Mouse (Mus musculus): Measurements from ENCODE around the gene Hist1h2ao. TPM values are rescaled to one million over a fixed set of nuclear protein-coding genes. Genes with fewer than 3 reads are reported as not detected.

The Hist1h2ao gene
- total and polyA plus RNA-seq, 3 experiments: 693 TPM; not detected in 2

- TF ChIP-seq JUN (IDR thresholded peaks at IDR 0.05; ENCODE audit: insufficient read depth, low read depth, low read length) (no peak), E2F4 (IDR thresholded peaks at IDR 0.05; ENCODE audit: insufficient replicate concordance, low read depth, low read length) (peak; percentile 88; the same call in 1 of the 2 replicates), POLR2A (IDR thresholded peaks at IDR 0.05; ENCODE audit: low read depth, low read length) (no peak), MXI1 (IDR thresholded peaks at IDR 0.05; ENCODE audit: low read depth, low read length) (no peak), USF2 (conservative IDR thresholded peaks at IDR 0.05; ENCODE audit: low read depth, low read length) (no peak), EP300 (IDR thresholded peaks at IDR 0.05; ENCODE audit: low read length) (no peak), MAFK (IDR thresholded peaks at IDR 0.05; ENCODE audit: insufficient replicate concordance, low read length) (peak; percentile 98), CHD2 (IDR thresholded peaks at IDR 0.05; ENCODE audit: low read length) (no peak), UBTF (IDR thresholded peaks at IDR 0.05; ENCODE audit: low read depth, low read length) (no peak), KAT2A (IDR thresholded peaks at IDR 0.05; ENCODE audit: insufficient replicate concordance, low read length) (peak; percentile 42; the same call in 1 of the 2 replicates), TBP (conservative IDR thresholded peaks at IDR 0.05; ENCODE audit: low read depth, low read length) (peak; percentile 100), SIN3A (IDR thresholded peaks at IDR 0.05; ENCODE audit: low read length) (no peak), ZNF384 (IDR thresholded peaks at IDR 0.05; ENCODE audit: low read depth, low read length) (no peak; the same call in none of the 2 replicates), HCFC1 (IDR thresholded peaks at IDR 0.05; ENCODE audit: low read depth, low read length) (0 out of 2 replicates have a peak, but pooled peaks have one; percentile 20), BHLHE40 (IDR thresholded peaks at IDR 0.05; ENCODE audit: low read depth, low read length) (no peak), RAD21 (IDR thresholded peaks at IDR 0.05; ENCODE audit: low read depth, low read length) (no peak)
Measured at GRCm38 (mm10) chr13:21855698-21856162, 45.5 kb downstream of the Hist1h2ao start (continued).

Other genes starting within 250 kb of the Hist1h2ao start
Only the 20 nearest of the 31 such genes appear.
- not detected in 2 replicates for gene Olfr1360, start 133.1 kb upstream of the Hist1h2ao start, total RNA-seq (2012; rRNA removed)
- gene Olfr1360, start 133.1 kb upstream of the Hist1h2ao start, total RNA-seq (2014; rRNA removed): not detected in 2 replicates
- gene Olfr1360, start 133.1 kb upstream of the Hist1h2ao start, polyA plus RNA-seq (2012; ENCODE audit: insufficient read length, low read depth): not detected in 2 replicates
- not detected in 2 replicates for gene Olfr1359, start 112.4 kb upstream of the Hist1h2ao start, total RNA-seq (2012; rRNA removed)
- gene Olfr1359, start 112.4 kb upstream of the Hist1h2ao start, total RNA-seq (2014; rRNA removed): not detected in 2 replicates
- not detected in 2 replicates for gene Olfr1359, start 112.4 kb upstream of the Hist1h2ao start, polyA plus RNA-seq (2012; ENCODE audit: insufficient read length, low read depth)
- 897 and 953 TPM in 2 replicates for gene Hist1h2bl, start 94.3 kb upstream of the Hist1h2ao start, total RNA-seq (2012; rRNA removed)
- gene Hist1h2bl, start 94.3 kb upstream of the Hist1h2ao start, total RNA-seq (2014; rRNA removed): 16.0 and 18.1 TPM in 2 replicates
- gene Hist1h2bl, start 94.3 kb upstream of the Hist1h2ao start, polyA plus RNA-seq (2012; ENCODE audit: insufficient read length, low read depth): 1.7 and 3.8 TPM in 2 replicates
- gene Hist1h2ai, start 94.0 kb upstream of the Hist1h2ao start, total RNA-seq (2012; rRNA removed): 839 and 880 TPM in 2 replicates
- 3.9 and 6.3 TPM in 2 replicates for gene Hist1h2ai, start 94.0 kb upstream of the Hist1h2ao start, total RNA-seq (2014; rRNA removed)
- gene Hist1h2ai, start 94.0 kb upstream of the Hist1h2ao start, polyA plus RNA-seq (2012; ENCODE audit: insufficient read length, low read depth): not detected in 2 replicates
- 1,605 and 1,657 TPM in 2 replicates for gene Hist1h3h, start 92.8 kb upstream of the Hist1h2ao start, total RNA-seq (2012; rRNA removed)
- 18.2 and 21.7 TPM in 2 replicates for gene Hist1h3h, start 92.8 kb upstream of the Hist1h2ao start, total RNA-seq (2014; rRNA removed)
- 9.5 and 18.6 TPM in 2 replicates for gene Hist1h3h, start 92.8 kb upstream of the Hist1h2ao start, polyA plus RNA-seq (2012; ENCODE audit: insufficient read length, low read depth)
- gene Hist1h2bm, start 88.4 kb upstream of the Hist1h2ao start, total RNA-seq (2012; rRNA removed): 1,752 and 1,804 TPM in 2 replicates
- 25.7 and 36.0 TPM in 2 replicates for gene Hist1h2bm, start 88.4 kb upstream of the Hist1h2ao start, total RNA-seq (2014; rRNA removed)
- 0.87 TPM in 1 of 2 replicates, not detected in the other for gene Hist1h2bm, start 88.4 kb upstream of the Hist1h2ao start, polyA plus RNA-seq (2012; ENCODE audit: insufficient read length, low read depth)
- 936 and 984 TPM in 2 replicates for gene Hist1h4j, start 75.4 kb upstream of the Hist1h2ao start, total RNA-seq (2012; rRNA removed)
- gene Hist1h4j, start 75.4 kb upstream of the Hist1h2ao start, total RNA-seq (2014; rRNA removed): 18.5 and 27.8 TPM in 2 replicates
- gene Hist1h4j, start 75.4 kb upstream of the Hist1h2ao start, polyA plus RNA-seq (2012; ENCODE audit: insufficient read length, low read depth): 1.1 and 1.8 TPM in 2 replicates
- 3,228 and 4,319 TPM in 2 replicates for gene Hist1h4k, start 60.0 kb upstream of the Hist1h2ao start, total RNA-seq (2012; rRNA removed)
- gene Hist1h4k, start 60.0 kb upstream of the Hist1h2ao start, total RNA-seq (2014; rRNA removed): 15.2 and 25.4 TPM in 2 replicates
- 5.6 and 13.2 TPM in 2 replicates for gene Hist1h4k, start 60.0 kb upstream of the Hist1h2ao start, polyA plus RNA-seq (2012; ENCODE audit: insufficient read length, low read depth)
- 1,024 and 1,125 TPM in 2 replicates for gene Hist1h2ak, start 56.6 kb upstream of the Hist1h2ao start, total RNA-seq (2012; rRNA removed)
- gene Hist1h2ak, start 56.6 kb upstream of the Hist1h2ao start, total RNA-seq (2014; rRNA removed): 7.3 and 16.6 TPM in 2 replicates
- gene Hist1h2ak, start 56.6 kb upstream of the Hist1h2ao start, polyA plus RNA-seq (2012; ENCODE audit: insufficient read length, low read depth): 1.8 and 6.2 TPM in 2 replicates
- gene Hist1h2bn, start 56.3 kb upstream of the Hist1h2ao start, total RNA-seq (2012; rRNA removed): 1,563 and 1,639 TPM in 2 replicates
- 16.5 and 24.0 TPM in 2 replicates for gene Hist1h2bn, start 56.3 kb upstream of the Hist1h2ao start, total RNA-seq (2014; rRNA removed)
- gene Hist1h2bn, start 56.3 kb upstream of the Hist1h2ao start, polyA plus RNA-seq (2012; ENCODE audit: insufficient read length, low read depth): 2.6 and 3.1 TPM in 2 replicates
- 1,032 and 1,397 TPM in 2 replicates for gene Hist1h1b, start 29.8 kb upstream of the Hist1h2ao start, total RNA-seq (2012; rRNA removed)
- gene Hist1h1b, start 29.8 kb upstream of the Hist1h2ao start, total RNA-seq (2014; rRNA removed): 12.2 and 16.6 TPM in 2 replicates
- gene Hist1h1b, start 29.8 kb upstream of the Hist1h2ao start, polyA plus RNA-seq (2012; ENCODE audit: insufficient read length, low read depth): 0.71 and 1.9 TPM in 2 replicates
- 797 and 828 TPM in 2 replicates for gene Hist1h3i, start 27.1 kb upstream of the Hist1h2ao start, total RNA-seq (2012; rRNA removed)
- gene Hist1h3i, start 27.1 kb upstream of the Hist1h2ao start, total RNA-seq (2014; rRNA removed): 7.7 and 21.2 TPM in 2 replicates
- 2.0 and 14.3 TPM in 2 replicates for gene Hist1h3i, start 27.1 kb upstream of the Hist1h2ao start, polyA plus RNA-seq (2012; ENCODE audit: insufficient read length, low read depth)
- 792 and 1,025 TPM in 2 replicates for gene Hist1h2an, start 23.2 kb upstream of the Hist1h2ao start, total RNA-seq (2012; rRNA removed)
- gene Hist1h2an, start 23.2 kb upstream of the Hist1h2ao start, total RNA-seq (2014; rRNA removed): 3.0 and 4.7 TPM in 2 replicates
- 7.1 TPM in 1 of 2 replicates, not detected in the other for gene Hist1h2an, start 23.2 kb upstream of the Hist1h2ao start, polyA plus RNA-seq (2012; ENCODE audit: insufficient read length, low read depth)
- gene Hist1h2bp, start 23.0 kb upstream of the Hist1h2ao start, total RNA-seq (2012; rRNA removed): 476 and 510 TPM in 2 replicates
- gene Hist1h2bp, start 23.0 kb upstream of the Hist1h2ao start, total RNA-seq (2014; rRNA removed): 2.7 and 3.6 TPM in 2 replicates
- 0.60 and 1.3 TPM in 2 replicates for gene Hist1h2bp, start 23.0 kb upstream of the Hist1h2ao start, polyA plus RNA-seq (2012; ENCODE audit: insufficient read length, low read depth)
- 1,881 and 2,257 TPM in 2 replicates for gene Hist1h2bq, start 268 bp upstream of the Hist1h2ao start, total RNA-seq (2012; rRNA removed)
- gene Hist1h2bq, start 268 bp upstream of the Hist1h2ao start, total RNA-seq (2014; rRNA removed): 17.1 and 32.4 TPM in 2 replicates
- gene Hist1h2bq, start 268 bp upstream of the Hist1h2ao start, polyA plus RNA-seq (2012; ENCODE audit: insufficient read length, low read depth): 4.1 and 4.3 TPM in 2 replicates
- gene Hist1h4m, start 1.3 kb downstream of the Hist1h2ao start, total RNA-seq (2012; rRNA removed): 18.2 and 20.8 TPM in 2 replicates
- 1.6 TPM in 1 of 2 replicates, not detected in the other for gene Hist1h4m, start 1.3 kb downstream of the Hist1h2ao start, total RNA-seq (2014; rRNA removed)
- gene Hist1h4m, start 1.3 kb downstream of the Hist1h2ao start, polyA plus RNA-seq (2012; ENCODE audit: insufficient read length, low read depth): 0.70 and 12.8 TPM in 2 replicates
- gene Hist1h4n, start 21.7 kb downstream of the Hist1h2ao start, total RNA-seq (2012; rRNA removed): 4,939 and 5,322 TPM in 2 replicates
- gene Hist1h4n, start 21.7 kb downstream of the Hist1h2ao start, total RNA-seq (2014; rRNA removed): 90.5 and 152 TPM in 2 replicates
- gene Hist1h4n, start 21.7 kb downstream of the Hist1h2ao start, polyA plus RNA-seq (2012; ENCODE audit: insufficient read length, low read depth): 6.4 TPM in 1 of 2 replicates, not detected in the other
- gene Hist1h2ap, start 23.0 kb downstream of the Hist1h2ao start, total RNA-seq (2012; rRNA removed): 2,938 and 2,951 TPM in 2 replicates
- 50.8 and 66.8 TPM in 2 replicates for gene Hist1h2ap, start 23.0 kb downstream of the Hist1h2ao start, total RNA-seq (2014; rRNA removed)
- gene Hist1h2ap, start 23.0 kb downstream of the Hist1h2ao start, polyA plus RNA-seq (2012; ENCODE audit: insufficient read length, low read depth): 383 and 447 TPM in 2 replicates
- 1,633 and 2,083 TPM in 2 replicates for gene Hist1h2br, start 23.3 kb downstream of the Hist1h2ao start, total RNA-seq (2012; rRNA removed)
- gene Hist1h2br, start 23.3 kb downstream of the Hist1h2ao start, total RNA-seq (2014; rRNA removed): 9.4 and 19.7 TPM in 2 replicates
- 4.1 and 4.2 TPM in 2 replicates for gene Hist1h2br, start 23.3 kb downstream of the Hist1h2ao start, polyA plus RNA-seq (2012; ENCODE audit: insufficient read length, low read depth)
- gene Zfp184, start 134.6 kb downstream of the Hist1h2ao start, total RNA-seq (2012; rRNA removed): 2.3 and 3.1 TPM in 2 replicates
- 2.0 and 3.3 TPM in 2 replicates for gene Zfp184, start 134.6 kb downstream of the Hist1h2ao start, total RNA-seq (2014; rRNA removed)
- gene Zfp184, start 134.6 kb downstream of the Hist1h2ao start, polyA plus RNA-seq (2012; ENCODE audit: insufficient read length, low read depth): 0.79 and 0.80 TPM in 2 replicates